Mouse (Mus musculus): ENCODE data around the gene Tm9sf1.

- no peak for TF ChIP-seq CTCF (IDR thresholded peaks at IDR 0.05)
- TF ChIP-seq EP300 (IDR thresholded peaks at IDR 0.05), result no peak
Observed at GRCm38 (mm10) chr14:55628077-55628827, 15.4 kb downstream of the Tm9sf1 start.

Data from lung, postnatal 0 days (tissue).